Mouse (Mus musculus) naive thymus-derived CD4-positive, alpha-beta T cell, adult 2 months (primary cell): ENCODE results near the gene Tmem114.

Experiments used
- DNase-seq: peaks from one replicate; pipeline ENCODE4 v3.0.0-alpha.2; 2011; ENCODE audit warnings: low read depth

Gene Tmem114

DNA sequence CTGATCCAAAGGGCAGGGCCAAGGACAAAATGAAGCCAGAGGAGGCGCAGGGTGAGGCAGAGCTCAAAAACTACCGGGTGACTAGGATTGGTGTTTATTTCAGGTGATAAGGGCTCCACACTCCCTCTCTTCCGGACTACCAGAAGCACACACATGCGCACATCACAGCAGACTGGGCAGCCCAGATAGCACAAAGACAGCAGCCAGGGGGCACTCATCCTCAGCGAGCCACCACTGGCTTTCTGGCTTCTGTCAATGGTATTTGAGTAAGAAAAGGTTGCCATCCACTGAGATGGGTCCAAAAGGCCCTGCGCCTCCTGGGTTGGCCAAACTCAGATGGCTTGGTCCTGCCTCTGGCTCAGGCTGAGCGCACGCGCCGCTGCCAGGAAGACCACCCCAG, 15.7 kb downstream of the Tmem114 start:
- DNase-seq = peak; percentile 56

- peak; percentile 86 for DNase-seq
Measured at GRCm38 (mm10) chr16:8406708-8407107, 18.2 kb downstream of the Tmem114 start.

- no peak for DNase-seq
Measured at GRCm38 (mm10) chr16:8402663-8403062, 22.3 kb downstream of the Tmem114 start.

DNA sequence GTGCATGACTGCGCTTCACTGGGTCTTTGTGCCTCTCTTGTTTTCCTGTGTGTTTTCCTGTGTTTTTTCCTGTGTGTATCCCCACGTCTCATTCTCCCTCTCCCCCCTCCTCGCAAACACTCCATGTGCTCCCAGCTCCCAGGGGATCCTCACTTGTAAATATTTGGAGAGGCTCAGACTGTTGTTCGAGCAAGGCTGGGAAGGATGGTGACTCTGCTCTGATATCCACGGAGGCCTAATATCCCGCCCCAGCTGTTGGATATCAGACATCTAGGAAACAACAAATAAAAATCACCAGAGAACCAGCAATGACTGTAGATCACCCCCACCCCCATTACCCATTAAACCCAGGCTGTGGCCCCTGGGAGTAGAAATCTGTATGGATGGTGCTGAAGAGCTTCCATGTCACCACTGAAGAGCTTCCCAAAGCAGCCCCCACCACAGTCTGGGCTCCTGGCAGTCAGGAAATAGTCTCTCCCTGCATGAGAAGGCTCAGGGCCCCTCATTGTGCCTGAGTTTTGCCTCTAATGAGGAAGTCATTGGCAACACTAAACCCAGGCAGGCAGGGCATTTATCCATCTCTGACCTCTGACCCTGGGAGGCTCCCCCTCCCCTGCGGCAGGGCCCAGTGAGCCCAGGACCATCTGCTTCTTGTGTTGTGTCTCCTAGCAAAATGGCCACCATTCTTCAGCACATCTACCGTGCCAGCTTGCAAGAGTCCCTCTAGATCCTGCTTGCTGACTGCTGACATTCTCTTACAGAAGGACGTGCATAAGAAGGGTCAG, 23.6 kb downstream of the Tmem114 start:
- no peak for DNase-seq

DNA sequence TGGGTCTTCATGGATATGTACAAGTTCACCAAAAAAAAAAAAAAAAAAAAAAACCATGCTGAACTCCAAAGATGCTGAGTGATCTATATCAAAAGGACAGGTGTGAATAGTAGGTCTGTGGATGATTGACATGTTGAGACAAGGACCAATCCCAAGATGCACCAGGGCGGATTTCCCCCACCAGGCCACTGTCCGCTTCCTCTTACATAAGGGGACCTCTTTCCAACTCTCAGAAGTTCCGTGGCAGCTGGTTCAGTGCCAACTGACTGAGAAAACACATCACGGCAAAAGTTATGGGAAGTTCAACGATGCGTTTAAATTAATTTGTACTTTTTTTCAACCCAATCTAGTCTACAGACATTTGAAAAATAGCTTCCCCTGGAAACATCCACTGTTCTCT, 25.1 kb downstream of the Tmem114 start:
- DNase-seq = no peak

- DNase-seq = no peak
Measured at GRCm38 (mm10) chr16:8394946-8395345, 30.0 kb downstream of the Tmem114 start.

DNA sequence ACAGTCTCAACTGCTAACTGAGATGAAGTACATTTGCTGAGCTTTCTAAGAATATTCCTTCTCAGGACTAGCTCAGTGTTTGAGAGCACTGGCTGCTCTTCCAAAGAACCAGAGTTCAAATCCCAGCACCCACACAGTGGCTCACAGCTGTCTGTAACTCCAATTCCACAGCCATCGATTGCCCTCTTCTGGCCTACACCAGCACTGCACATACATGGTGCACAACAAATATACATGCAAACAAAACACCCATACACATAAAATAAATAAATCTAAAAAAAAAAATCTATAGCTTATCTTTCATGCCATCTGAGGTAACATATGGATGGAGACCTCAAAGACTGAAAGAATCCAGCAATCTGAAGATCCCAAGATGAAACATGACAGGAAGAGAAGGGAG, 36.4 kb downstream of the Tmem114 start:
- DNase-seq = no peak

GRCm38 (mm10) chr16:8386386-8386785, 38.5 kb downstream of the Tmem114 start:
- DNase-seq = no peak

DNA sequence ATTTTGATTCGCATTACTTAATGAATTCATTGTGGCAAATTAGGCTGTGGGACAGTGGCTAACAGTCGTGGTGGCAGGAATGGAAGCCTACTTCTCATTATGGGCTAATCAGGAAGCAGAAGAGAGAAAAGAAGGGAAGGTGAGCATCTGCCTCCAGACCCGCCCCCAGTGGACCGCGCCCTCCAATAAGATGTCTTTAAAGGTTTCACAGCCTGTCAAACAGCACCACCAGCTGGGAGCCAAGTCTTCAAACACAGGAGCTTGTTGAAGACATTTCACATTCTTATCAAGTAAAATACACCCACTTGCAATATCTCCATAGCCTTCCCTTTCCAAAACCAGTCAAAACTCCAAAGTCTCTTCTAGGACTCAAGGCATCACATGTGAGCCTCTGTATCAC, 39.3 kb downstream of the Tmem114 start:
- no peak for DNase-seq

DNA sequence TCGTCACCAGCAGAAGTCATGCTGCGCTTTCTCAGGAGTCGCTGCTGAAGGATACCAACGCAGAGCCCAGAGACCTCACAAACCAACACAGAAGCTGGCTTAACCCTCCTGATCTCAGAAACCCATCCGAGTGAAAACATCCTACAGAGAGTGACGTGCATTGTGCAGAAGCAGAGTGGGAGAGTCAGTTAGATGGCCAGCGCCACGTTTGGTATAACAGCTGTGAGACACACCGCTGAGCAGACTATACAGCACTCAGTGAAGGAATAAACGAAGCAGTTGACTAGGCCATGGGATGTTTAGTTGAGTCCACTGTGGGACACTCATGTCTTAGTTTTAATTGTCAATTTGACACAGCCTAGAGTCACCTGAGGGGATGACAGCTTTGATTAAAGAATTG, 40.2 kb downstream of the Tmem114 start:
- no peak for DNase-seq

DNA sequence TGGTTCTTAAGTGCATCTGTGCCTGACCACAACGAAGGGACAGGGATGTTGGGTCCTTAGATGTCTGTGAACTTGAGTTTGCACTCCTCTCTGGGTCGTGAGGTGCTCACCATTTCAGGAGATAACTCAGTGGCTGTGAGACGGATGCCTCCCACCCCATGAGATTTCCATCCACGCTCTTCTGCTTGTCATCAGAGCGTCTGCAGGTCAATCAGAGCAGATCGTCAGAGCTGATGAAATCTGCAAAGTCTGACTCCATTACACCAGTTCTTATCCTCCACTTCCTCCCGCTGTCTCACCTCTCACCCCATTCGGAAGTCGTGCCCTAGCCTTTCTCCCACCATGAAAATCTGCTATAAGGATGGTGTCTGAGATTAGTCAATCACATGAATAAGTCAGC, 41.5 kb downstream of the Tmem114 start:
- DNase-seq = no peak

- DNase-seq = no peak
Measured at GRCm38 (mm10) chr16:8363066-8363465, 61.9 kb downstream of the Tmem114 start.
